In the genomic region with DNA sequence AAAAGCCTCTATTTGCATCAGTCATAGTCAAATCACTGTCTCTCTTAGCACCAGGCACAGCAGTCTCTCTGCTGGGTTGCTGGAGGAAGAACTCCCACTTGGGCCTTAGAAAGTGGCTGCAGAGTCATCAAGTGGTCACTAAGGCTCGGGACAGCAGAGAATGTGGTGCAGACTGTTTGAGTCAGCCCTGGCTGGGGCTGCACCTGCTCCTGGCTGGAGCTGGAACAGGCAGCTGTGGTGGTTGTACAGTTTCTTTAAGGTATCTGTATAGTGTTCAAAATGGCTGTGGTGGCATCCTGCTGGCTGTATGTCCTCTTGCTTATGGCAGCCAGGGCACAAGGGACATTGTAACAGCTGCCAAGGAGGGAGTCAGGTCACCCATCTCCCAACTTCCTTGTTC, we compare ENCODE assay signal across 34 mouse cellular contexts. TPM values are rescaled to one million over a fixed set of nuclear protein-coding genes. Genes with fewer than 3 reads are reported as not detected.
A peak's percentile ranks its signal among the peaks of the same experiment; 100 is the strongest.
DNase-seq lines count a peak whose midpoint lies in the region; ATAC-seq and TF ChIP-seq lines count a peak whose summit lies in the region.
"Had no signal": no experiment of that assay in that cellular context is flagged by ENCODE, and none has a peak within 500 bp of the region (broad histone marks: within the 10 kb centered on the region; RNA-seq: fewer than 3 reads in every experiment).

No protein-coding gene starts in this region.

- H3K79me2 ChIP-seq in myocyte (ENCODE audit: control insufficient read depth, insufficient read depth) = no peaks in the 10 kb centered on the region

- TF ChIP-seq POLR2A in lung, adult 2 months (IDR thresholded peaks at IDR 0.05; ENCODE audit: borderline replicate concordance, extremely low read depth, low read depth, low read length) = no peak
- TF ChIP-seq POLR2A in myocyte (IDR thresholded peaks at IDR 0.05; ENCODE audit: insufficient read length, low read depth) = no peak

- H3K36me3 ChIP-seq in heart, embryonic 12.5 days = peaks cover 12% of the 10 kb centered on the region
- H3K36me3 ChIP-seq in heart, embryonic 15.5 days = 0 out of 2 replicates have a peak, but pooled peaks cover 3% of the 10 kb centered on the region
- H3K36me3 ChIP-seq in heart, embryonic 11.5 days (ENCODE audit: control insufficient read depth, insufficient read depth, low read length) = no peaks in the 10 kb centered on the region
- peaks cover 8% of the 10 kb centered on the region for H3K36me3 ChIP-seq in myocyte (ENCODE audit: control insufficient read depth, insufficient read depth)
- H3K36me3 ChIP-seq: forebrain, embryonic 12.5 days; forebrain, embryonic 15.5 days had no signal

- TF ChIP-seq CTCF in lung, adult 2 months (IDR thresholded peaks at IDR 0.05; ENCODE audit: insufficient read depth, low read length) = no peak

- ATAC-seq in heart, embryonic 12.5 days (ENCODE audit: insufficient number of reproducible peaks, low FRiP score) = no peak
- 0 out of 2 replicates have a peak, but pooled peaks have one; percentile 20 for ATAC-seq in heart, embryonic 15.5 days (replicated peaks; ENCODE audit: insufficient number of reproducible peaks, insufficient read depth, low FRiP score, low read depth)
- no peak for ATAC-seq in heart, embryonic 11.5 days (replicated peaks; ENCODE audit: insufficient number of reproducible peaks, low FRiP score, low TSS enrichment)
- ATAC-seq: CD4-positive, CD25-positive, alpha-beta regulatory T cell, adult 4 months; forebrain, embryonic 15.5 days; hindbrain, postnatal 0 days; inflammation-experienced regulatory T-cells, adult 6 months; intestine, embryonic 16.5 days had no signal

- DNase-seq in heart, postnatal 10 days = no peak
- peak; percentile 31 for DNase-seq in lung, adult 2 months
- no peak for DNase-seq in lung, postnatal 25 days (ENCODE audit: low spot score)
- no peak for DNase-seq in cerebellum, adult 9-10 months
- DNase-seq: cerebellum, adult 11 months; cerebellum, adult 2 months; cerebellum, postnatal 36 days; embryo, embryonic 11 days; gastrocnemius, postnatal 25 days; kidney, adult 18-20 months had no signal

- H3K9me3 ChIP-seq in heart, embryonic 12.5 days (replicated peaks) = no peaks in the 10 kb centered on the region; the same call in 1 of the 2 replicates
- no peaks in the 10 kb centered on the region for H3K9me3 ChIP-seq in heart, embryonic 15.5 days (replicated peaks)
- H3K9me3 ChIP-seq in heart, embryonic 11.5 days (replicated peaks; ENCODE audit: control insufficient read depth, low read length) = no peaks in the 10 kb centered on the region
- H3K9me3 ChIP-seq: embryonic facial prominence, embryonic 13.5 days; forebrain, embryonic 12.5 days; forebrain, embryonic 15.5 days; heart, embryonic 10.5 days had no signal

- no peak overlapping the region for H3K9ac ChIP-seq in heart, embryonic 12.5 days
- no peak overlapping the region for H3K9ac ChIP-seq in heart, embryonic 15.5 days
- H3K9ac ChIP-seq in heart, embryonic 11.5 days (ENCODE audit: low read depth, low read length) = no peak overlapping the region
- H3K9ac ChIP-seq: embryonic facial prominence, embryonic 13.5 days; forebrain, embryonic 12.5 days; forebrain, embryonic 15.5 days; hindbrain, embryonic 14.5 days had no signal

- H3ac ChIP-seq in myocyte (ENCODE audit: control insufficient read depth, insufficient read length) = no peak overlapping the region

- intact Hi-C loops in heart, postnatal 10 days (cut with DNase I) = no loop called here

- no peaks in the 10 kb centered on the region for H3K27me3 ChIP-seq in heart, embryonic 12.5 days (replicated peaks)
- H3K27me3 ChIP-seq in heart, embryonic 15.5 days = no peaks in the 10 kb centered on the region
- no peaks in the 10 kb centered on the region for H3K27me3 ChIP-seq in heart, embryonic 11.5 days (ENCODE audit: control insufficient read depth, insufficient read depth, low read length)
- no peaks in the 10 kb centered on the region for H3K27me3 ChIP-seq in myocyte (ENCODE audit: control insufficient read depth, insufficient read depth, insufficient read length)
- H3K27me3 ChIP-seq: embryonic facial prominence, embryonic 13.5 days; forebrain, embryonic 12.5 days; forebrain, embryonic 15.5 days had no signal

- whole genome bisulfite sequencing in heart, embryonic 12.5 days = 41% methylated on average over 1 of the region's 1 CpGs
- WGBS in heart, embryonic 15.5 days = 53% methylated on average over 1 of the region's 1 CpGs
- WGBS in heart, embryonic 11.5 days (ENCODE audit: insufficient replicate concordance) = 50% methylated on average over 1 of the region's 1 CpGs
- 59% methylated on average over 1 of the region's 1 CpGs for WGBS in lung, adult 2 months

- peak overlapping the region; percentile 31; the same call in 1 of the 2 replicates for H3K27ac ChIP-seq in heart, embryonic 12.5 days (ENCODE audit: poor library complexity, severe bottlenecking)
- peak overlapping the region; percentile 77 for H3K27ac ChIP-seq in heart, embryonic 15.5 days
- H3K27ac ChIP-seq in heart, embryonic 11.5 days (ENCODE audit: low read depth, low read length) = no peak overlapping the region
- H3K27ac ChIP-seq: embryonic facial prominence, embryonic 10.5 days; embryonic facial prominence, embryonic 13.5 days; forebrain, embryonic 12.5 days; forebrain, embryonic 15.5 days; heart, embryonic 10.5 days; hindbrain, embryonic 14.5 days; hindbrain, postnatal 0 days had no signal

- no peak overlapping the region for H3K4me2 ChIP-seq in heart, embryonic 12.5 days
- H3K4me2 ChIP-seq in heart, embryonic 15.5 days = no peak overlapping the region
- H3K4me2 ChIP-seq in heart, embryonic 11.5 days = no peak overlapping the region
- peak overlapping the region; percentile 2 for H3K4me2 ChIP-seq in myocyte (ENCODE audit: low read depth)
- H3K4me2 ChIP-seq: embryonic facial prominence, embryonic 13.5 days; forebrain, embryonic 12.5 days; forebrain, embryonic 15.5 days; hindbrain, embryonic 14.5 days had no signal

- H3K4me3 ChIP-seq in heart, embryonic 12.5 days = no peak overlapping the region
- no peak overlapping the region for H3K4me3 ChIP-seq in heart, embryonic 15.5 days
- H3K4me3 ChIP-seq in heart, embryonic 11.5 days (ENCODE audit: low read depth, low read length) = no peak overlapping the region
- H3K4me3 ChIP-seq in lung, adult 2 months (replicated peaks; ENCODE audit: extremely low read depth, low read depth, low read length) = no peak overlapping the region
- H3K4me3 ChIP-seq in myocyte = no peak overlapping the region
- H3K4me3 ChIP-seq: embryonic facial prominence, embryonic 10.5 days; embryonic facial prominence, embryonic 13.5 days; erythroblast, embryonic 14.5 days; forebrain, embryonic 12.5 days; forebrain, embryonic 15.5 days; heart, embryonic 10.5 days had no signal

- peaks cover 16% of the 10 kb centered on the region; the same call in 1 of the 2 replicates for H3K4me1 ChIP-seq in heart, embryonic 12.5 days (replicated peaks)
- peaks cover 17% of the 10 kb centered on the region for H3K4me1 ChIP-seq in heart, embryonic 15.5 days (replicated peaks)
- no peaks in the 10 kb centered on the region; the same call in 1 of the 2 replicates for H3K4me1 ChIP-seq in heart, embryonic 11.5 days (ENCODE audit: control insufficient read depth, insufficient read depth, low read length)
- H3K4me1 ChIP-seq in lung, adult 2 months (ENCODE audit: control insufficient read depth, insufficient read depth, low read length) = no peaks in the 10 kb centered on the region; the same call in 1 of the 2 replicates
- H3K4me1 ChIP-seq: embryonic facial prominence, embryonic 10.5 days; embryonic facial prominence, embryonic 13.5 days; forebrain, embryonic 12.5 days; forebrain, embryonic 15.5 days had no signal

TF ChIP-seq in myocyte, 11 proteins besides CTCF, POLR2A, EP300 and RAD21:
- no peak for TF ChIP-seq REST (IDR thresholded peaks at IDR 0.05; ENCODE audit: insufficient read depth, insufficient read length)
- TF ChIP-seq SRF (IDR thresholded peaks at IDR 0.05; ENCODE audit: control insufficient read depth, insufficient read length, low read depth) = no peak
- TF ChIP-seq USF1 (IDR thresholded peaks at IDR 0.05; ENCODE audit: low read depth) = no peak
- no peak for TF ChIP-seq TCF3 (IDR thresholded peaks at IDR 0.05; ENCODE audit: insufficient read length, low read depth)
- no peak for TF ChIP-seq TCF12 (IDR thresholded peaks at IDR 0.05; ENCODE audit: insufficient read depth, poor library complexity, severe bottlenecking)
- TF ChIP-seq MYOD1 (IDR thresholded peaks at IDR 0.05; ENCODE audit: control insufficient read depth in 1 of 3, insufficient read length in 2 of 3, low read depth in 2 of 3) = peak in 2 of 3 experiments; percentile 64 to 78
- TF ChIP-seq POLR2AphosphoS2 (IDR thresholded peaks at IDR 0.05; ENCODE audit: insufficient read length, low read depth) = no peak
- peak in 2 of 3 experiments; percentile 55 to 74 for TF ChIP-seq MYOG (IDR thresholded peaks at IDR 0.05; ENCODE audit: control insufficient read depth in 1 of 3, insufficient read depth in 1 of 3, insufficient read length in 2 of 3, low read depth in 2 of 3)
TF ChIP-seq in myocyte: peak in this region for 2.

RNA-seq across cellular contexts. Expression of gene Txnrd3, which starts 16.7 kb away (rescaled TPM):
- 10.0 and 11.5 TPM in 2 replicates for polyA plus RNA-seq in heart, embryonic 12.5 days (2016; fragmentation: Nextera tagmentation; extraction: Ambion mirVana)
- 10 to 100 TPM; 26.1 to 27.1 TPM for total RNA-seq in heart, postnatal 10 days (2021)
- polyA plus RNA-seq in heart, embryonic 15.5 days (2015; fragmentation: Nextera tagmentation; extraction: Ambion mirVana) = 12.9 and 14.1 TPM in 2 replicates
- 8.7 and 10.4 TPM in 2 replicates for polyA plus RNA-seq in heart, embryonic 11.5 days (2014; fragmentation: Nextera tagmentation; extraction: Ambion mirVana)
- polyA plus RNA-seq in lung, adult 2 months (2012; rRNA removed) = 13.8 and 15.5 TPM in 2 replicates
- 9.5 TPM for polyA plus RNA-seq in myocyte (2012; fragmentation: generic; extraction: Trizol)
- polyA plus RNA-seq: erythroblast, embryonic 14.5 days had no signal

RNA-seq across cellular contexts. Expression of gene Vmn1r40, which starts 46.9 kb away (rescaled TPM):
- polyA plus RNA-seq in heart, embryonic 12.5 days (2016; fragmentation: Nextera tagmentation; extraction: Ambion mirVana) = not detected in 2 replicates
- total RNA-seq in heart, postnatal 10 days (2021) = not detected
- polyA plus RNA-seq in heart, embryonic 15.5 days (2015; fragmentation: Nextera tagmentation; extraction: Ambion mirVana) = not detected in 2 replicates
- not detected in 2 replicates for polyA plus RNA-seq in heart, embryonic 11.5 days (2014; fragmentation: Nextera tagmentation; extraction: Ambion mirVana)
- polyA plus RNA-seq in lung, adult 2 months (2012; rRNA removed) = not detected in 2 replicates
- polyA plus RNA-seq in myocyte (2012; fragmentation: generic; extraction: Trizol) = not detected
- total RNA-seq: adrenal gland, adult 2 months; adrenal gland, postnatal 14 days; adrenal gland, postnatal 4 days; gastrocnemius, adult 8-10 months; gastrocnemius, postnatal 25 days; hindbrain, postnatal 0 days; MEL had no signal
- polyA plus RNA-seq: adrenal gland, adult 2 months; C2C12; CD4-positive, CD25-positive, alpha-beta regulatory T cell, adult 4 months; cerebellum, adult 2 months; cortical plate, adult 2 months; embryonic facial prominence, embryonic 10.5 days; embryonic facial prominence, embryonic 13.5 days; erythroblast, embryonic 14.5 days; forebrain, embryonic 12.5 days; forebrain, embryonic 15.5 days; gonadal fat pad, adult 2 months; heart, embryonic 10.5 days; hindbrain, embryonic 11.5 days; hindbrain, embryonic 14.5 days; hindbrain, postnatal 0 days; inflammation-experienced regulatory T-cells, adult 6 months; intestine, embryonic 16.5 days had no signal
